ENCODE assay signal across 21 mouse cellular contexts in genomic region chr14:73807169-73807568, GRCm38 (mm10).
DNase-seq lines count a peak whose midpoint lies in the region; ATAC-seq and TF ChIP-seq lines count a peak whose summit lies in the region.
"Had no signal": no experiment of that assay in that cellular context is flagged by ENCODE, and none has a peak within 500 bp of the region (broad histone marks: within the 10 kb centered on the region; RNA-seq: fewer than 3 reads in every experiment).

No protein-coding gene starts in this region.

- no peaks in the 10 kb centered on the region for H3K9me3 ChIP-seq in lung, embryonic 14.5 days (ENCODE audit: low read depth, low read length)
- H3K9me3 ChIP-seq in lung, embryonic 15.5 days, result no peaks in the 10 kb centered on the region
- no peaks in the 10 kb centered on the region for H3K9me3 ChIP-seq in lung, embryonic 16.5 days (ENCODE audit: control insufficient read depth, low read length)
- H3K9me3 ChIP-seq: G1E had no signal

- no peak overlapping the region for H3K4me2 ChIP-seq in lung, embryonic 14.5 days
- H3K4me2 ChIP-seq in lung, embryonic 15.5 days, result no peak overlapping the region
- H3K4me2 ChIP-seq in lung, embryonic 16.5 days (ENCODE audit: low read depth, low read length), result no peak overlapping the region

- H3K27ac ChIP-seq in lung, embryonic 14.5 days (ENCODE audit: low read depth), result no peak overlapping the region
- H3K27ac ChIP-seq in lung, embryonic 15.5 days, result no peak overlapping the region
- H3K27ac ChIP-seq in lung, embryonic 16.5 days (ENCODE audit: low read length), result no peak overlapping the region

- no peaks in the 10 kb centered on the region for H3K4me1 ChIP-seq in lung, embryonic 14.5 days (ENCODE audit: insufficient read depth)
- H3K4me1 ChIP-seq in lung, embryonic 15.5 days, result no peaks in the 10 kb centered on the region
- H3K4me1 ChIP-seq in lung, embryonic 16.5 days (replicated peaks; ENCODE audit: control insufficient read depth, insufficient read depth, low read length), result no peaks in the 10 kb centered on the region

- DNase-seq in lung, embryonic 14.5 days, result peak; percentile 15
- DNase-seq in lung, adult 18-20 months, result no peak
- DNase-seq in lung, postnatal 4 days, result no peak
- DNase-seq in lung, postnatal 14 days, result no peak
- DNase-seq: adrenal gland, adult 2 months; adrenal gland, adult 8-10 months; adrenal gland, postnatal 10 days; adrenal gland, postnatal 14 days; adrenal gland, postnatal 25 days; adrenal gland, postnatal 36 days; B cell, adult 2 months; cerebellum, adult 11 months; cerebellum, adult 11-12 months; cerebellum, adult 18-20 months had no signal

- no peaks in the 10 kb centered on the region for H3K27me3 ChIP-seq in lung, embryonic 14.5 days (ENCODE audit: insufficient read depth, low read length)
- H3K27me3 ChIP-seq in lung, embryonic 15.5 days, result no peaks in the 10 kb centered on the region
- no peaks in the 10 kb centered on the region for H3K27me3 ChIP-seq in lung, embryonic 16.5 days (ENCODE audit: control insufficient read depth, insufficient read depth, low read depth, low read length)
- H3K27me3 ChIP-seq: CH12.LX had no signal

- no peaks in the 10 kb centered on the region for H3K36me3 ChIP-seq in lung, embryonic 14.5 days (ENCODE audit: insufficient read depth)
- no peaks in the 10 kb centered on the region for H3K36me3 ChIP-seq in lung, embryonic 15.5 days
- H3K36me3 ChIP-seq in lung, embryonic 16.5 days (ENCODE audit: control insufficient read depth, insufficient read depth, low read length), result no peaks in the 10 kb centered on the region
- H3K36me3 ChIP-seq: G1E had no signal

- H3K9ac ChIP-seq in lung, embryonic 14.5 days, result no peak overlapping the region
- no peak overlapping the region for H3K9ac ChIP-seq in lung, embryonic 15.5 days
- no peak overlapping the region for H3K9ac ChIP-seq in lung, embryonic 16.5 days (ENCODE audit: low read length)

- no peak for TF ChIP-seq CTCF in lung, embryonic 14.5 days (IDR thresholded peaks at IDR 0.05; ENCODE audit: low read depth)

- no peak overlapping the region for H3K4me3 ChIP-seq in lung, embryonic 14.5 days (ENCODE audit: low read depth, low read length)
- no peak overlapping the region for H3K4me3 ChIP-seq in lung, embryonic 15.5 days
- no peak overlapping the region for H3K4me3 ChIP-seq in lung, embryonic 16.5 days (ENCODE audit: low read length)

- peak; percentile 52; the same call in 1 of the 2 replicates for ATAC-seq in lung, embryonic 14.5 days (ENCODE audit: insufficient read depth)
- ATAC-seq in lung, embryonic 15.5 days (ENCODE audit: borderline replicate concordance, extremely low read depth, low FRiP score, low TSS enrichment), result peak; percentile 72; the same call in 1 of the 2 replicates
- ATAC-seq in lung, embryonic 16.5 days (ENCODE audit: low read depth), result peak; percentile 62; the same call in 1 of the 2 replicates
- ATAC-seq: activated CD4-positive, CD25-positive, alpha-beta regulatory T cell, adult 4 months; CD4-positive, CD25-positive, alpha-beta regulatory T cell, adult 4 months; Patski had no signal
